23 mouse cellular contexts compared by ENCODE assay signal in the genomic region with DNA sequence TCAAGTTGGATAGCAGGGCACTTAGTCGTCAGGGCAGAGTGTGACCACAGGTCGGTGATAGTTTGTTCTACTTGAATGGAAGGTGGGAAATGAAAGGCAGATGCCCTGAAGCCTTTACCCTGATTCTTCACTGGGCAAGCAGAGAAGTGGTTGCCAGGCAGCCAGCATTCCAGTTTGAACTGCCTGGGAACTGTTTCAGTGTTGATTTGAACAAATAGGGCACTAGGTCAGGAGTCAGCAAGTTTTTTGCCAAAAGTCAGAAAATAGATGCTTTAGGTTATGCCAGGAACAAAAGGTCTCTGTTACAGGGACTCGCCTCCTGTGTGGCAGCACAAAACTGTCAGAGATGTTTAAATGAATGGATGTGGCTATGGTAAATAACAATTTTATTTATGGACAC. TPM values are rescaled to one million over a fixed set of nuclear protein-coding genes. Genes with fewer than 3 reads are reported as not detected.
A peak's percentile ranks its signal among the peaks of the same experiment; 100 is the strongest.
DNase-seq lines count a peak whose midpoint lies in the region; ATAC-seq and TF ChIP-seq lines count a peak whose summit lies in the region.
"Had no signal": no experiment of that assay in that cellular context is flagged by ENCODE, and none has a peak within 500 bp of the region (broad histone marks: within the 10 kb centered on the region; RNA-seq: fewer than 3 reads in every experiment).

No protein-coding gene starts in this region.

- no peaks in the 10 kb centered on the region for H3K4me1 ChIP-seq in hindbrain, postnatal 0 days (ENCODE audit: insufficient read depth, low read length)
- H3K4me1 ChIP-seq in hindbrain, embryonic 13.5 days (replicated peaks) = no peaks in the 10 kb centered on the region
- no peaks in the 10 kb centered on the region for H3K4me1 ChIP-seq in neural tube, embryonic 13.5 days (replicated peaks)
- H3K4me1 ChIP-seq: embryonic facial prominence, embryonic 12.5 days; midbrain, embryonic 13.5 days had no signal

- no peak overlapping the region for H3K4me2 ChIP-seq in hindbrain, postnatal 0 days (ENCODE audit: low read depth, low read length)
- no peak overlapping the region for H3K4me2 ChIP-seq in hindbrain, embryonic 13.5 days
- H3K4me2 ChIP-seq in neural tube, embryonic 13.5 days = no peak overlapping the region
- H3K4me2 ChIP-seq: embryonic facial prominence, embryonic 12.5 days; heart, embryonic 11.5 days; lung, embryonic 14.5 days; midbrain, embryonic 13.5 days had no signal

- no peak for TF ChIP-seq CTCF in hindbrain, postnatal 0 days (IDR thresholded peaks at IDR 0.05; ENCODE audit: low read depth)

- H3K9ac ChIP-seq in hindbrain, postnatal 0 days (replicated peaks; ENCODE audit: low read length) = no peak overlapping the region
- no peak overlapping the region for H3K9ac ChIP-seq in hindbrain, embryonic 13.5 days
- no peak overlapping the region for H3K9ac ChIP-seq in neural tube, embryonic 13.5 days
- H3K9ac ChIP-seq: embryonic facial prominence, embryonic 12.5 days; lung, embryonic 14.5 days; midbrain, embryonic 13.5 days had no signal

- no peaks in the 10 kb centered on the region for H3K36me3 ChIP-seq in hindbrain, postnatal 0 days (ENCODE audit: insufficient read depth, low read length)
- H3K36me3 ChIP-seq in hindbrain, embryonic 13.5 days = no peaks in the 10 kb centered on the region
- no peaks in the 10 kb centered on the region for H3K36me3 ChIP-seq in neural tube, embryonic 13.5 days
- H3K36me3 ChIP-seq: embryonic facial prominence, embryonic 12.5 days; midbrain, embryonic 13.5 days had no signal

- ATAC-seq in hindbrain, postnatal 0 days = peak; percentile 88
- ATAC-seq in hindbrain, embryonic 13.5 days (ENCODE audit: low FRiP score) = no peak
- peak; percentile 72; the same call in 1 of the 2 replicates for ATAC-seq in neural tube, embryonic 13.5 days (ENCODE audit: low read depth)
- ATAC-seq: activated CD4-positive, CD25-positive, alpha-beta regulatory T cell, adult 4 months; midbrain, embryonic 13.5 days had no signal

- peak overlapping the region; percentile 48 for H3K27ac ChIP-seq in hindbrain, postnatal 0 days
- no peak overlapping the region for H3K27ac ChIP-seq in hindbrain, embryonic 13.5 days
- H3K27ac ChIP-seq in neural tube, embryonic 13.5 days (replicated peaks) = no peak overlapping the region
- H3K27ac ChIP-seq: embryonic facial prominence, embryonic 12.5 days; layer of hippocampus, adult 2 months; midbrain, embryonic 13.5 days had no signal

- peak; percentile 15 for DNase-seq in adrenal gland, adult 2 months
- no peak for DNase-seq in adrenal gland, adult 8-10 months
- peak; percentile 61 for DNase-seq in hindbrain, postnatal 0 days (ENCODE audit: low spot score)
- no peak for DNase-seq in neural tube, embryonic 10.5 days (ENCODE audit: extremely low spot score, low spot score)
- peak; percentile 29 to 59 for DNase-seq in kidney, postnatal 36 days
- DNase-seq in layer of hippocampus, postnatal 14 days (ENCODE audit: low spot score in 2 of 2) = no peak
- DNase-seq: gastrocnemius, postnatal 25 days; lung, embryonic 14.5 days had no signal

- WGBS in hindbrain, postnatal 0 days = 30% methylated on average over 3 of the region's 3 CpGs
- 51% methylated on average over 3 of the region's 3 CpGs for WGBS in hindbrain, embryonic 13.5 days
- WGBS in neural tube, embryonic 13.5 days = 59% methylated on average over 3 of the region's 3 CpGs

- no peak overlapping the region for H3K4me3 ChIP-seq in hindbrain, postnatal 0 days (ENCODE audit: low read length)
- no peak overlapping the region for H3K4me3 ChIP-seq in hindbrain, embryonic 13.5 days
- no peak overlapping the region for H3K4me3 ChIP-seq in neural tube, embryonic 13.5 days
- H3K4me3 ChIP-seq: embryonic facial prominence, embryonic 12.5 days; layer of hippocampus, adult 2 months; midbrain, embryonic 13.5 days had no signal

- H3K27me3 ChIP-seq in hindbrain, postnatal 0 days (ENCODE audit: insufficient read depth, low read length) = no peaks in the 10 kb centered on the region
- no peaks in the 10 kb centered on the region for H3K27me3 ChIP-seq in hindbrain, embryonic 13.5 days
- H3K27me3 ChIP-seq in neural tube, embryonic 13.5 days = no peaks in the 10 kb centered on the region
- H3K27me3 ChIP-seq: CH12.LX; embryonic facial prominence, embryonic 12.5 days; midbrain, embryonic 13.5 days had no signal

- no peaks in the 10 kb centered on the region for H3K9me3 ChIP-seq in hindbrain, postnatal 0 days (ENCODE audit: low read length)
- no peaks in the 10 kb centered on the region for H3K9me3 ChIP-seq in hindbrain, embryonic 13.5 days
- no peaks in the 10 kb centered on the region for H3K9me3 ChIP-seq in neural tube, embryonic 13.5 days
- H3K9me3 ChIP-seq: embryonic facial prominence, embryonic 12.5 days; midbrain, embryonic 13.5 days had no signal

RNA-seq across cellular contexts. Expression of gene Tas2r144, which starts 7.2 kb away (rescaled TPM):
- total RNA-seq in adrenal gland, adult 2 months (2021) = not detected
- not detected in 2 replicates for polyA plus RNA-seq in adrenal gland, adult 2 months (2012; rRNA removed)
- total RNA-seq in adrenal gland, adult 8-10 months (2022) = not detected
- not detected in 2 replicates for total RNA-seq in hindbrain, postnatal 0 days (2014; rRNA removed)
- not detected in 2 replicates for polyA plus RNA-seq in hindbrain, postnatal 0 days (2015; fragmentation: Nextera tagmentation; extraction: Ambion mirVana)
- polyA plus RNA-seq in hindbrain, embryonic 13.5 days (2015; fragmentation: Nextera tagmentation; extraction: Ambion mirVana) = not detected in 2 replicates
- polyA plus RNA-seq in neural tube, embryonic 13.5 days (2015; fragmentation: Nextera tagmentation; extraction: Ambion mirVana) = not detected in 2 replicates
- not detected for total RNA-seq in layer of hippocampus, postnatal 14 days (2021)
- total RNA-seq: CH12.LX; common myeloid progenitor, adult 5-6 weeks; gastrocnemius, postnatal 25 days; heart, postnatal 25 days; layer of hippocampus, adult 2 months; left cerebral cortex, adult 8-10 months had no signal
- polyA plus RNA-seq: activated CD4-positive, CD25-positive, alpha-beta regulatory T cell, adult 4 months; embryonic facial prominence, embryonic 12.5 days; frontal cortex, adult 2 months; heart, embryonic 11.5 days; intestine, embryonic 14.5 days; limb, embryonic 14.5 days; lung, embryonic 14.5 days; midbrain, embryonic 13.5 days; thymus, postnatal 0 days had no signal

RNA-seq across cellular contexts. Expression of gene Gstk1, which starts 23.4 kb away (rescaled TPM):
- total RNA-seq in adrenal gland, adult 2 months (2021) = 100 to 1,000 TPM; 104 to 312 TPM
- 78.8 and 113 TPM in 2 replicates for polyA plus RNA-seq in adrenal gland, adult 2 months (2012; rRNA removed)
- total RNA-seq in adrenal gland, adult 8-10 months (2022) = 100 to 1,000 TPM in 2 of 4 experiments, 10 to 100 TPM in 2; 66.8 to 415 (median 181) TPM
- total RNA-seq in hindbrain, postnatal 0 days (2014; rRNA removed) = 6.5 and 12.2 TPM in 2 replicates
- 15.5 and 17.7 TPM in 2 replicates for polyA plus RNA-seq in hindbrain, postnatal 0 days (2015; fragmentation: Nextera tagmentation; extraction: Ambion mirVana)
- polyA plus RNA-seq in hindbrain, embryonic 13.5 days (2015; fragmentation: Nextera tagmentation; extraction: Ambion mirVana) = 12.3 and 13.5 TPM in 2 replicates
- polyA plus RNA-seq in neural tube, embryonic 13.5 days (2015; fragmentation: Nextera tagmentation; extraction: Ambion mirVana) = 17.7 and 17.8 TPM in 2 replicates
- total RNA-seq in layer of hippocampus, postnatal 14 days (2021) = 1 to 10 TPM; 8.6 to 8.9 TPM

RNA-seq across cellular contexts. Expression of gene Tmem139, which starts 39.5 kb away (rescaled TPM):
- total RNA-seq in adrenal gland, adult 2 months (2021) = 1 to 10 TPM in 1 of 2 experiments, under 1 TPM in 1; 0.35 to 3.2 TPM
- polyA plus RNA-seq in adrenal gland, adult 2 months (2012; rRNA removed) = 0.17 and 0.30 TPM in 2 replicates
- 1 to 10 TPM in 2 of 4 experiments, under 1 TPM in 1, not detected in 1; 0.27 to 4.7 (median 4.5) TPM for total RNA-seq in adrenal gland, adult 8-10 months (2022)
- total RNA-seq in hindbrain, postnatal 0 days (2014; rRNA removed) = 0.21 TPM in 1 of 2 replicates, not detected in the other
- polyA plus RNA-seq in hindbrain, postnatal 0 days (2015; fragmentation: Nextera tagmentation; extraction: Ambion mirVana) = 0.21 TPM in 1 of 2 replicates, not detected in the other
- 0.23 and 0.48 TPM in 2 replicates for polyA plus RNA-seq in hindbrain, embryonic 13.5 days (2015; fragmentation: Nextera tagmentation; extraction: Ambion mirVana)
- 0.26 and 0.28 TPM in 2 replicates for polyA plus RNA-seq in neural tube, embryonic 13.5 days (2015; fragmentation: Nextera tagmentation; extraction: Ambion mirVana)
- total RNA-seq in layer of hippocampus, postnatal 14 days (2021) = not detected
- total RNA-seq: CH12.LX; common myeloid progenitor, adult 5-6 weeks; gastrocnemius, postnatal 25 days; layer of hippocampus, adult 2 months; left cerebral cortex, adult 8-10 months had no signal
- polyA plus RNA-seq: activated CD4-positive, CD25-positive, alpha-beta regulatory T cell, adult 4 months; frontal cortex, adult 2 months; heart, embryonic 11.5 days; midbrain, embryonic 13.5 days had no signal

RNA-seq across cellular contexts. Expression of gene Casp2, which starts 42.5 kb away (rescaled TPM):
- 10 to 100 TPM; 16.5 to 20.2 TPM for total RNA-seq in adrenal gland, adult 2 months (2021)
- polyA plus RNA-seq in adrenal gland, adult 2 months (2012; rRNA removed) = 9.1 and 12.9 TPM in 2 replicates
- total RNA-seq in adrenal gland, adult 8-10 months (2022) = 10 to 100 TPM; 20.1 to 27.2 (median 26.3) TPM
- 31.7 and 43.0 TPM in 2 replicates for total RNA-seq in hindbrain, postnatal 0 days (2014; rRNA removed)
- polyA plus RNA-seq in hindbrain, postnatal 0 days (2015; fragmentation: Nextera tagmentation; extraction: Ambion mirVana) = 20.3 and 22.2 TPM in 2 replicates
- 43.5 and 47.5 TPM in 2 replicates for polyA plus RNA-seq in hindbrain, embryonic 13.5 days (2015; fragmentation: Nextera tagmentation; extraction: Ambion mirVana)
- 39.1 and 45.5 TPM in 2 replicates for polyA plus RNA-seq in neural tube, embryonic 13.5 days (2015; fragmentation: Nextera tagmentation; extraction: Ambion mirVana)
- 10 to 100 TPM; 19.2 to 20.8 TPM for total RNA-seq in layer of hippocampus, postnatal 14 days (2021)

Comparison
In these comparisons a context has a peak if more than half of its experiments do, and no peak if none do; other contexts are left out.
1. DNase-seq: peak in adrenal gland, adult 2 months (single experiment), hindbrain, postnatal 0 days (single experiment) and kidney, postnatal 36 days (2 of 2); none in adrenal gland, adult 8-10 months (single experiment), neural tube, embryonic 10.5 days (single experiment) and layer of hippocampus, postnatal 14 days (0 of 2).